Mouse (Mus musculus) lung, postnatal 0 days (tissue): ENCODE measurements at regions not wholly inside any gene's neighbourhood (a gene's known extent, or its start where the extent isn't known, plus 50 kb on each side); places are given as distances from the start of the nearest gene placed in this dataset.

Source experiments
- ATAC-seq: fragments of 200-750 bp; cut with Nextera tagmentation; 2 replicates; pipeline ENCODE4 v1.8.0; 2017; ENCODE audit warnings: moderate library complexity
- DNase-seq: peaks from one replicate; pipeline ENCODE4 v3.0.0-alpha.2; 2016; ENCODE audit warnings: low spot score
- H3K27ac ChIP-seq: fragments of 300-500 bp; sonication (generic); 2 replicates; pipeline ENCODE4 v1.5.1; 2014; ENCODE audit warnings: antibody characterized with exemption, mild to moderate bottlenecking, low read length, mixed read lengths
- H3K27me3 ChIP-seq: fragments of 300-500 bp; sonication (generic); replicated peaks from 2 replicates; pipeline ENCODE4 v1.6.1; 2014; ENCODE audit warnings: low read length, mixed read lengths; ENCODE audit not compliant: insufficient read depth
- H3K36me3 ChIP-seq: fragments of 300-500 bp; sonication (generic); 2 replicates; pipeline ENCODE4 v1.6.1; 2014; ENCODE audit warnings: low read length, mixed read lengths; ENCODE audit not compliant: insufficient read depth
- H3K4me1 ChIP-seq: fragments of 300-500 bp; sonication (generic); 2 replicates; pipeline ENCODE4 v1.6.1; 2014; ENCODE audit warnings: antibody characterized with exemption, low read depth, low read length, mixed read lengths; ENCODE audit not compliant: insufficient read depth
- H3K4me2 ChIP-seq: fragments of 300-500 bp; sonication (generic); replicated peaks from 2 replicates; pipeline ENCODE4 v1.6.1; 2014; ENCODE audit warnings: low read depth, mild to moderate bottlenecking, low read length, moderate library complexity, mixed read lengths
- H3K4me3 ChIP-seq: fragments of 300-500 bp; sonication (generic); 2 replicates; pipeline ENCODE4 v1.5.1; 2014; ENCODE audit warnings: low read depth, low read length
- H3K9ac ChIP-seq: fragments of 300-500 bp; sonication (generic); replicated peaks from 2 replicates; pipeline ENCODE4 v1.6.1; 2014; ENCODE audit warnings: low read depth, mild to moderate bottlenecking
- H3K9me3 ChIP-seq: fragments of 300-500 bp; sonication (generic); 2 replicates; pipeline ENCODE4 v1.6.1; 2016; ENCODE audit warnings: low read length, mixed read lengths
- CTCF ChIP-seq: IDR thresholded peaks from 2 replicates; pipeline ENCODE4 v1.5.1; 2016; ENCODE audit warnings: antibody characterized with exemption, mild to moderate bottlenecking
- EP300 ChIP-seq: IDR thresholded peaks from 2 replicates; pipeline ENCODE4 v1.6.1; 2016; ENCODE audit warnings: antibody characterized with exemption, mild to moderate bottlenecking, control low read depth
- WGBS: fragments of 180-500 bp; shearing (Covaris S2); extraction: QIAGEN DNeasy Blood & Tissue Kit; methylation state at CpG from one replicate; pipeline ENCODE4 v1.1.7; 2014; 5-methylcytosine and 5-hydroxymethylcytosine counted together

DNA sequence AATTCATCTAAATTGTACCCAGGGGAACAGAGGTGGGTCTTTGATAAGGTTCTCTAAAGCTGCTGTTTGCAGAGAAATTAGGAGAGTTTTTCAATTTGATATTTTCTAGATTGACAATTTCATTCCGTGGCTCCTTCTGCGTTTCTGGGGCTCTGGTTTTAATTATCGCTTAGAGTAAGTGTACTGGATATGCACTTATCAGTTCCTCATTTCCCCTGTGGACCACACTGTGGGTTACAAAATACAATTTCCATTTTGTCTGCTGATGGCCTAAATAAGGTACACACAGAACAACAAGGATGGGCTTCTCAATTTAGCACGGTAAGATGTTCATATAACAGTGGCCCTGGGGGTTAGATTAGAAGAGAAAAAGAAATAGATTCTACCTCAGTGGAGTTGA is 855.3 kb upstream of the Tenm3 start:
- no peak for ATAC-seq
- TF ChIP-seq CTCF (no peak), EP300 (no peak)
- WGBS = 87% methylated on average over 4 of the region's 4 CpGs

DNA sequence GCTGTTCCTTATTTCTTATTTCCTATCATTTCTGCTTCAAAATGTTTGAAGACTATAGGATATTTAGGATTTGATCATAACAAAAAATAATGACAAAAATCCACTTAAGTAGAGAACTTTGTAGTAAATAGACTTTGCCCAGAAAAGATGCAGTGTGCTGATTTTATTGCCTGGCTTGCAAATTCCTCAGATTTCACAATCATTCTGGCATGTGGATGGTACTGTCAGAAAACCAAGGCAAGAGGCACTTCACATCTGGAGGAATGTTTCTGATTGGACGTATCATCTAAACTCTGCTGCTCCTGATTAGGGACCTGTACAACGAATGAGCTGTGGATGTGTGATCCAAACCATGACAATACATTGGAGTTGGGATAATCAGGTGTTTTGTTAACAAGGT is 853.0 kb upstream of the Tenm3 start:
- TF ChIP-seq EP300 = no peak
- no peak for TF ChIP-seq CTCF
- Histone ChIP-seq H3K27ac (no peak overlapping the region), H3K4me2 (no peak overlapping the region), H3K9ac (no peak overlapping the region), H3K4me3 (no peak overlapping the region), H3K27me3 (no peaks in the 10 kb centered on the region), H3K36me3 (no peaks in the 10 kb centered on the region), H3K4me1 (no peaks in the 10 kb centered on the region), H3K9me3 (no peaks in the 10 kb centered on the region)
- no peak for ATAC-seq
- WGBS = 41% methylated on average over 2 of the region's 2 CpGs
- DNase-seq = no peak

More for the DNA sequence above, 855.3 kb upstream of the Tenm3 start:
- H3K36me3 ChIP-seq = no peaks in the 10 kb centered on the region
- DNase-seq = no peak
- H3K9me3 ChIP-seq = no peaks in the 10 kb centered on the region
- no peaks in the 10 kb centered on the region for H3K4me1 ChIP-seq
- H3K27me3 ChIP-seq = no peaks in the 10 kb centered on the region
- no peak overlapping the region for H3K4me3 ChIP-seq
- no peak overlapping the region for H3K27ac ChIP-seq
- H3K9ac ChIP-seq = no peak overlapping the region
- H3K4me2 ChIP-seq = no peak overlapping the region
